Mouse (Mus musculus) right cerebral cortex, postnatal 25 days (tissue): ENCODE measurements at regions not wholly inside any gene's neighbourhood (a gene's known extent, or its start where the extent isn't known, plus 50 kb on each side); places are given as distances from the start of the nearest gene placed in this dataset.

Experiments
- DNase-seq: peaks from one replicate; pipeline ENCODE4 v3.0.0; 2022

GRCm38 (mm10) chr3:35027898-35028297 lies 377.7 kb downstream of the Sox2 start:
- no peak for DNase-seq

GRCm38 (mm10) chr3:35029924-35030323 lies 379.7 kb downstream of the Sox2 start:
- DNase-seq = peak; percentile 37

GRCm38 (mm10) chr3:35033587-35033986 lies 383.4 kb downstream of the Sox2 start:
- no peak for DNase-seq

GRCm38 (mm10) chr3:35035234-35035633 lies 385.0 kb downstream of the Sox2 start:
- DNase-seq = no peak

GRCm38 (mm10) chr3:35043705-35044104 lies 393.5 kb downstream of the Sox2 start:
- DNase-seq = no peak

GRCm38 (mm10) chr3:35059438-35059837 lies 409.2 kb downstream of the Sox2 start:
- no peak for DNase-seq

GRCm38 (mm10) chr3:35060042-35060441 lies 409.8 kb downstream of the Sox2 start:
- no peak for DNase-seq

GRCm38 (mm10) chr3:35066824-35067223 lies 416.6 kb downstream of the Sox2 start:
- peak; percentile 56 for DNase-seq

- DNase-seq = no peak
Measured at GRCm38 (mm10) chr3:35068586-35068985, 418.4 kb downstream of the Sox2 start.

- no peak for DNase-seq
Measured at GRCm38 (mm10) chr3:35071046-35071445, 420.8 kb downstream of the Sox2 start.

- no peak for DNase-seq
Measured at GRCm38 (mm10) chr3:35079887-35080286, 429.7 kb downstream of the Sox2 start.

- DNase-seq = no peak
Measured at GRCm38 (mm10) chr3:35084091-35084867, 434.1 kb downstream of the Sox2 start.

- DNase-seq = peak; percentile 36
Measured at GRCm38 (mm10) chr3:35088241-35089080, 438.3 kb downstream of the Sox2 start.

GRCm38 (mm10) chr3:35090496-35091133 lies 440.4 kb downstream of the Sox2 start:
- peak; percentile 20 for DNase-seq

GRCm38 (mm10) chr3:35093001-35093400 lies 442.8 kb downstream of the Sox2 start:
- DNase-seq = no peak

- DNase-seq = no peak
Measured at GRCm38 (mm10) chr3:35095221-35095620, 445.0 kb downstream of the Sox2 start.

GRCm38 (mm10) chr3:35096381-35096780 lies 446.2 kb downstream of the Sox2 start:
- DNase-seq = no peak

- no peak for DNase-seq
Measured at GRCm38 (mm10) chr3:35097766-35098165, 447.6 kb downstream of the Sox2 start.

GRCm38 (mm10) chr3:35099226-35099625 lies 449.0 kb downstream of the Sox2 start:
- DNase-seq = no peak

- no peak for DNase-seq
Measured at GRCm38 (mm10) chr3:35099876-35100420, 449.7 kb downstream of the Sox2 start.

GRCm38 (mm10) chr3:35101286-35101685 lies 451.1 kb downstream of the Sox2 start:
- DNase-seq = no peak

- DNase-seq = no peak
Measured at GRCm38 (mm10) chr3:35101951-35102350, 451.7 kb downstream of the Sox2 start.
